Mouse (Mus musculus): ENCODE measurements at regions not wholly inside any gene's neighbourhood (a gene's known extent, or its start where the extent isn't known, plus 50 kb on each side); places are given as distances from the start of the nearest gene placed in this dataset.

DNA sequence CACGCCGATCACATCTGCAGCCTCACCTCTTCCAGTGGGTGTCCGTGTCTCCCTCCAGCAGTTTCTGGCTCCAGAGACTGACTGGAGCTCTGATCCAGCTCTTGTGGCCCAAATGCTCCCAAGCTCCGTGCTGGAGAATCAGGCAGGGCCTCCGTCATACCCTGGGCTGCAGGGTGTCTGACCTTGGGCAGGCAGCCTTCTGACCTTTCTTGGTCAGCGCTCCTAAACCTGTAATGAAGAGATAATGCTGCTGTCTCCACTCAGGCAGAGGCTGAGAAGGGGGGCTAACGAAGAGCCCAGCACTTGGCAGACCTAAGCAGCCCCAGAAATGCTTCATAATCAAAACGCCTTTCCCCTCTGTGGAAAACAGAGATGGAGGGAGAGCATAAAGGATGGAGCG, 89.9 kb upstream of the Mef2a start:
- Histone ChIP-seq H3K27ac (replicated peaks; ENCODE audit: low read depth, low read length) (peak overlapping the region; percentile 71), H3K4me3 (ENCODE audit: insufficient read depth, low read depth, low read length) (no peak overlapping the region), H3K4me1 (ENCODE audit: control insufficient read depth, insufficient read depth, insufficient read length, low read length) (peaks cover 48% of the 10 kb centered on the region)

DNA sequence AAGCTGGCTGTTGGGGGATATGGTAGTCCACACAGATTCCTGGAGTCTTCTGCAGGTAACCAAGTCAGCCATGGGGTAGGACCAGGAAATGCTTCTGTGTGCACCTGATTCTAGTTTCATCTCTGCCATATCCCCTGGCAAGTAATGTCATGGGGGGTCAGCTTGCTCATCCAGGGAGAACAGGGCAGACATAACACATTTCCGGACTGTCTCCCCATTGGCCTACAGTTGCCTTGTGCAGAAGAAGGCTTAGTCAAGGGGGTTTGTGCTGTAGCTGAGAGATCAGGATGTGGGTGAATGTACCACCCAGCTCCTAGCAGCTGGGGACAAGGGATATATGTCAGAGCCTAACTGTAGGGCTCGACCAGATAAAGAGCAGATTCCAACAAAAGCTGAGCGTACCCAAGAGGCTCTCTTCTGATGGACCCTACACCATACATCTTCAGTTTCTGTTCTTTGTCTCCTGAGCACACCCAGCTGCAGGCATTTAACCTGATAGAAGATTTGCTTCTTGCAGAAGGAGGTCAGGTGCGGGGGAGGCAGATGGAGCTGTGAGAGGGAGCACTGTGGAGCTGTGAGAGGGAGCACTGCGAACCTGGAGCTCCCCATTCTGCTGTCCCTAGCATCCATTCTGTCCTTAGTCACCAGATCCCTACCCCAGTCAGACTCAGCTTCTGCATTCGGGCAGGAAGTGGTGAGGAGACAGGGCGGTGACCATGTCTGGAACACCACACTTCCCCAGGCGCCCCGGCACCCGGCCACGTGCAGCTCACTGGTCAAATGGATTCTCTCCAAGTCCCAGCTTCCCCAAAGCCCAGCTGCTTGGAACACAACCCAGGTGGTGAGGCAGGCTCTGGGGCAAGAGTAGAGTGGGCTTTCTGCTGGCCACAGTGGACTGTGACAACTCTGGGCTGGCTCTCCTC, 88.9 kb upstream of the Mef2a start:
- Histone ChIP-seq H3K4me1 (ENCODE audit: control insufficient read depth, insufficient read depth, insufficient read length, low read length) (peaks cover 46% of the 10 kb centered on the region), H3K4me3 (ENCODE audit: insufficient read depth, low read depth, low read length) (no peak overlapping the region), H3K27ac (replicated peaks; ENCODE audit: low read depth, low read length) (peak overlapping the region; percentile 71)

DNA sequence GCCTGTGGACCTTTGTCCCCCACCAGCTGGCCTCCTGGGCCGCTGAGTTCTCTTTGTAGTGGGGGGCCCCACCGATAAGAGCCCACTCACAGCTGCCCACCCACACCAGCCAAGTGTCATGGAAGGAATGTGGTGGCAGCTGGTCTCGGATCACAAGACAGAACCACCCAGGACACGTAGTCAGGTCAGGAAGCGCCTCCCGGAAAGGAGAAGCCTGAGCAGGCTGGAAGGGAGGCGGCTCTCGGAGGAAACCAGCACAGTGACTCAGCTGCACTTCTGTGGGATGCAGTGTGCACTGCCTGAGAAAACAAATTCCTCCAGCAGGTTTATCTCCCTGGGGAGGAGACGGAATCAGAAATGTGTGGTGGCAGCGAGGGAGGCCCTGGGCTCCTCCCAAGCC, 87.2 kb upstream of the Mef2a start:
- H3K27ac ChIP-seq (replicated peaks; ENCODE audit: low read depth, low read length), result peak overlapping the region; percentile 42
- H3K4me1 ChIP-seq (ENCODE audit: control insufficient read depth, insufficient read depth, insufficient read length, low read length), result peaks cover 46% of the 10 kb centered on the region

DNA sequence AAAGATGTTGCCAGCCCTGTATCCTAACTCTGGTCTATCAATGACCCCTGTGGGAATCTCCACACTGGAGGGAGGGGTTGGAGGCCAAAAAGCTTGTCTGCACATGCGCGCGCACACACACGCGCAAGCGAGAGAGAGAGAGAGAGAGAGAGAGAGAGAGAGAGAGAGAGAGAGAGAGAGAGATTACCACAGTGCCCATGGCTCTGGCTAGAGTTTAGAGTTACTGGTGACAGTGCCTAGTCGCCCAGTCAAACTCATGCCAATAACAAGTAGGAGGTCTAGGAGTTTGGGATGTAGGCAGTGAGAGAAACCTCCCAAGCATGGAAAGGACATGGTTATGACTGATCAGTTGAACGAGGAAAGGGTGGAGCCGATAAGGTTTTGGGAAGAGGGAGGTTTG, 86.6 kb upstream of the Mef2a start:
- Histone ChIP-seq H3K4me1 (ENCODE audit: control insufficient read depth, insufficient read depth, insufficient read length, low read length) (peaks cover 44% of the 10 kb centered on the region), H3K27ac (replicated peaks; ENCODE audit: low read depth, low read length) (no peak overlapping the region), H3K4me3 (ENCODE audit: insufficient read depth, low read depth, low read length) (no peak overlapping the region)

More for the DNA sequence above, 87.2 kb upstream of the Mef2a start:
- H3K4me3 ChIP-seq (ENCODE audit: insufficient read depth, low read depth, low read length), result no peak overlapping the region

DNA sequence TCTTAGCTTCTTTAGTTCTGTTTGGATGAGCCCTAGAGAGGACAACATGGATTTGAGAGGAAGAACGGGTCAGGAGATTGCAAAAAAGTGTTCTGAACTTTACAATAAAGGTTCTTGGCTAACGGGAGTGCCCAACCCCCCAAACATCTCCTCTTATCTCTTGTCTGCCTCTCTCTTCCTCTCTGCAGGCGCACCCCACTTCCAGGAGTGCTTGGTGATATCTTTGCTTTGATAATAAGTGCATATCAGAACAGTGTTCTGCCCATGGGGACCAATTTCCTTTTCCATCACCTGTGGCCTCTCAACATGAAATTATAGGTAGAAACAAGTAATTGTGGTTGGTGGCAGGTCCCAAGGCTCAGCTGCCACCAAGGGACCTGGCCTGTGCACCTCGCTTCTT, 86.0 kb upstream of the Mef2a start:
- no peak overlapping the region for H3K4me3 ChIP-seq (ENCODE audit: insufficient read depth, low read depth, low read length)
- H3K27ac ChIP-seq (replicated peaks; ENCODE audit: low read depth, low read length), result no peak overlapping the region
- H3K4me1 ChIP-seq (ENCODE audit: control insufficient read depth, insufficient read depth, insufficient read length, low read length), result peaks cover 39% of the 10 kb centered on the region

DNA sequence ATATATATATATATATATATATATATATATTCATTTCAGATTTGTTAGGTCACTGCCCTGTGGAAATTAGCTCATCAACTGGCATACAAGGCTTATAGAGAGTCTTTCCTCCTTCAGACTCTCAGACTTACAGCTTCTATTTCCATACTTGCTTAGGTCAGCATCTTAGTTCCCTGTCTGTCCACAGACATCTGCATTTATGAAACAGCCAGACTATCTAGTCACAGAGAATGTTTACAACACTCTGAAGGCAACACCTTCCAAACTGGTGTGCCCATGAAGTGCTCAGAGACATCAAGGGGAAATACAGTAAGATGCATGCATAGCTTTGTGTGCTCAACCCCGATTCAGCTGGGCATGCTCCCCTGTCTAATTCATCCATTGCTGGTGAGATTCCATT, 85.2 kb upstream of the Mef2a start:
- Histone ChIP-seq H3K27ac (replicated peaks; ENCODE audit: low read depth, low read length) (no peak overlapping the region), H3K4me1 (ENCODE audit: control insufficient read depth, insufficient read depth, insufficient read length, low read length) (peaks cover 31% of the 10 kb centered on the region), H3K4me3 (ENCODE audit: insufficient read depth, low read depth, low read length) (no peak overlapping the region)

DNA sequence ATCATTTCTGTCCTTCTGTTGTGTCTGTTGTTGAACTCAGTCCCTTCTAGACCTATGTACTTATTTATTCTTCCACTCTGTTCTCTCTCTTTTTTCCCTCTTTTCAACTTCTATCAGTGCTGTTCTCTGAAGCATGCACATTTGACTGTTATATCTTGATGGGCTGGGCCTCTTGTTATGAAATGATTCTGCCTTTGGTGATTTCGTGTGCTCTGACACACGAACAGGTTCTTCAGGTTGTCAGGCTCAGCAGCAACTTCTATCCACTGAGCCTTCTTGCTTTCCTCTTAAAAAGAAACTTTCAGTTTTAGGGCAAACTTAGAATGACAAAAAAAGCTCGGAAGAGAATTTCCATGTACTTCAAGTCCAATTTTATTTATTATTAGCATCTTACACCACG, 83.4 kb upstream of the Mef2a start:
- H3K27ac ChIP-seq (replicated peaks; ENCODE audit: low read depth, low read length), result no peak overlapping the region
- H3K4me1 ChIP-seq (ENCODE audit: control insufficient read depth, insufficient read depth, insufficient read length, low read length), result peaks cover 24% of the 10 kb centered on the region
- H3K4me3 ChIP-seq (ENCODE audit: insufficient read depth, low read depth, low read length), result no peak overlapping the region

DNA sequence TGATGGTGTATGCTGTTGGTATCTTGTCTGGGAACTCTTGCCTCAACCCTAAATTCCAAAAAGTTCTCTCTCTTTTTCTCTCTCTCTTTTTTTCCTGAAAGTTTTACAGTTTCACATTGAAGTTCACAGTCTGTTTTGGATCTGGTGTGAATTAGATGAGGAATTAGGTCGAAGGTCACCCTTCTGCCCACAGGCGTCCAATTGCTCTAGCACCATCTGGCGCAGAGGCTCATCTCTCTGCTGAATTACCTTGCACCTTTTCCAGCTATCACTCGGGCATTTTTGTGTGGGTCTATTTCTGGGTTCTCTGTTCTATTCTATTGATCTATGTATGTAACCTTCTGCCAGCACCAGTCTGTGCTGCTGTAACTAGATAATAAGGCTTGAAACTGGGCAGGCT, 81.8 kb upstream of the Mef2a start:
- H3K4me1 ChIP-seq (ENCODE audit: control insufficient read depth, insufficient read depth, insufficient read length, low read length), result peaks cover 11% of the 10 kb centered on the region
- no peak overlapping the region for H3K27ac ChIP-seq (replicated peaks; ENCODE audit: low read depth, low read length)

DNA sequence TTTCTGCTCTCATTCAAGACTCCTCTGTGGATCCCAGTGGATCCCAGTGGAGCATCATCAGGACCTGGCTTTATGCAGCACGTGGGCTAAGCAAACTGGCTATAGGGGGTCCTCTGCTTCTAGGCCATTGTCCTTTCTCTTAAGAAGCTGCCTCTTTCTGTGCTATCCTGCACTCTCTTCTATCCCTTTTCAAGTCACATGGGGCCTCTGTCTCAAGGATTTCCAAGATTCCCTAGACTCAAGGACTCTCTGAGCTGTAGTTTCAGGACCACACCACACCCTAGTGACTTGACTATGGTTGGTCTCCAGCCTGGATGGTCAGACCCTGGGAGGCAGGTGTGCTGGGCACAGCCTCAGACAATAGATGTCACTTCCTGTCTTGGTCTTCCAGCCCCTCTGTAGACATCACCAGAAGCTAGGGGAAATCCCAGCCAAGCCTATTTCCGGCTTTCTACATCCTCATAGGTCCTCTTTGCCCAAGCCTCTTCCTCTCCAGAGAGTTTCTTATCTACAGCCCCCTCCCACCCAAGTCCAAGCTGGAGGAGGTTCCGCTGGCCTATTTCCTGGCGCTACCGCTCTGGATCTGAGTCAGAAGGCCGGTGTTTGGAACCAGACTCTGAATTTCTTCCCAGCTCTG, 78.6 kb upstream of the Mef2a start:
- Histone ChIP-seq H3K27ac (replicated peaks; ENCODE audit: low read depth, low read length) (peak overlapping the region; percentile 62), H3K4me1 (ENCODE audit: control insufficient read depth, insufficient read depth, insufficient read length, low read length) (peaks cover 10% of the 10 kb centered on the region)

More for the DNA sequence above, 81.8 kb upstream of the Mef2a start:
- H3K4me3 ChIP-seq (ENCODE audit: insufficient read depth, low read depth, low read length), result no peak overlapping the region

DNA sequence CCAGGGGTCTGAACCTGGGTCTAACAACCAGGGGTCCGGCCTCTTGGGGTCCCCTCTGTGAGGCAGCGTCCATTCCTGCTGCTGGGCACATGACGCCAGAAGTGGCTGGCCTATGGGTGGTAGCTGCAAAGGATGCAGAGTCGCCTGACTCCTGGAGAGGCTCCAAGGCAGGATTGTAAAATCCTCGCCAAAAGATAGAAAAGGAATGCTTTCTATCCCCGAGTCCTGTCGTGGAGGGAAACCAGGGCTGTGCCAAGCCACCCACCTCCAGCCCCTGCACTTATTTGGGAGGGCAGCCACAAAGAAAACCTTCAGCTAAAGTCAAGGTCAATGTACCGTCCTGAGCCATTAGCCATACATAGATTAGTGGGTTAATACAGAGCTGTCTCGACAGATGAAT, 73.9 kb upstream of the Mef2a start:
- H3K27ac ChIP-seq (replicated peaks; ENCODE audit: low read depth, low read length), result no peak overlapping the region
- H3K4me1 ChIP-seq (ENCODE audit: control insufficient read depth, insufficient read depth, insufficient read length, low read length), result peaks cover 19% of the 10 kb centered on the region
- H3K4me3 ChIP-seq (ENCODE audit: insufficient read depth, low read depth, low read length), result no peak overlapping the region

More for the DNA sequence above, 78.6 kb upstream of the Mef2a start:
- H3K4me3 ChIP-seq (ENCODE audit: insufficient read depth, low read depth, low read length), result no peak overlapping the region

DNA sequence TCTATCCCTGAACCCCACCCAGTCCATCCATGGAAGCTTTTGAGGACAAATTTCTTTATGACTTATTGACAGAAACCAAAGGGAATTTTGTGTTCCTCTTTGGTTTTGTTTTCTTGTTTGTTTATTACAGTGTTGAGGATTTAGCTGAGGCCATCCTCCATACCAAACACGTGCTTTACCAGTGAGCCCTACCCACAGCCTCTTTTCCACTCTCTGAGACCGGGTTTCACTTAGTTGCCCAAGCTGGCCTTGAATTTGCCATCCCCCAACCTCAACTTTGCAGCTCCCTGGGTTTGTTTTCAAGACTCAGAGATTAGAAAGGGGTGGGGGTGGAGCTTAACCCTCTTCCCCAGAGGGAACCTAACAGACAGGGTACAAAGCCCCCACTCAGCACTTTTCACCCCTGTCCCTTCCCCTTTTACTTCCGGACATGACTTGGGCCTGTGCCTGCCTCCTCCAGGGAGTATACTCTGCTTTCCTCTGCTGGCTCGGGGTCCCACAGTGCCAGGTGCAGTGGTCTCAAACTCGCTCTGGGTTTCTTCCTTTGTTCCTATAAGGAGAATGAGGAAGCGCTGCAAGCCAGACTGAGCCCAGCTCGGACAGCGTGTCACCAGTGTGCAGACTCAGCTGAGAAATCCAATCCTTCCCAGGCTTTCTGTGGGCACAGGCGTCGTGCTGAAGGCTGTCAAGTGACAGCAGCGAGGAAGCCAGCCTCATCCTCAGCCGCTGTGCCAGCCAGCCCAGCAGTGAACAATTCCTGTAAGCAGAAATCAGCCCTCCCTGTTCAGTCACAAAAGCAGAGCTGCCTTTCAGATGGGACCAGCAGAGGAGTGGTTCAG, 72.8 kb upstream of the Mef2a start:
- no peak overlapping the region for H3K4me3 ChIP-seq (ENCODE audit: insufficient read depth, low read depth, low read length)
- peak overlapping the region; percentile 47 for H3K27ac ChIP-seq (replicated peaks; ENCODE audit: low read depth, low read length)
- H3K4me1 ChIP-seq (ENCODE audit: control insufficient read depth, insufficient read depth, insufficient read length, low read length), result peaks cover 19% of the 10 kb centered on the region

DNA sequence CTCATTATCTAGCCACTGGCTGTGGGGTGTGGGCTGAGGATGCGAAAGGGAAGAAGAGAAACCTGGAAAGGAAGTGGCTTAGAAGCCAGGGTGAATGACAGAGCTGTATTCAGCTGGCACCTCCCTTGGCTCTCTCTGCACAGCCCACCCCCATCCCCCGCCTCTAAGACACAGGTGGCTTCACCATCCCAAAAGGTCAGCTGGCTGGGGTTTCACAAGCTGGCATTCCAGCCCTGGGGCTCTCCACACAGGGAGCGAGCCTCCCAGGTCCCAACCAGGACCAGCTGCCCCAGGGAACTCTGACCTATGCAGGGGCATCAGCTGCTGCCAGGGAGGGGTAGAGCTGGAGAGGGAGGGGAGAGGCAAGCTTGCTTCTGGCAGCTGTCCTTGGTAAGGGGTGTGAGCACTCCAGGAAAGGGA, 71.9 kb upstream of the Mef2a start:
- H3K4me3 ChIP-seq (ENCODE audit: insufficient read depth, low read depth, low read length), result no peak overlapping the region
- H3K4me1 ChIP-seq (ENCODE audit: control insufficient read depth, insufficient read depth, insufficient read length, low read length), result peaks cover 19% of the 10 kb centered on the region
- H3K27ac ChIP-seq (replicated peaks; ENCODE audit: low read depth, low read length), result peak overlapping the region; percentile 37; the same call in 1 of the 2 replicates

DNA sequence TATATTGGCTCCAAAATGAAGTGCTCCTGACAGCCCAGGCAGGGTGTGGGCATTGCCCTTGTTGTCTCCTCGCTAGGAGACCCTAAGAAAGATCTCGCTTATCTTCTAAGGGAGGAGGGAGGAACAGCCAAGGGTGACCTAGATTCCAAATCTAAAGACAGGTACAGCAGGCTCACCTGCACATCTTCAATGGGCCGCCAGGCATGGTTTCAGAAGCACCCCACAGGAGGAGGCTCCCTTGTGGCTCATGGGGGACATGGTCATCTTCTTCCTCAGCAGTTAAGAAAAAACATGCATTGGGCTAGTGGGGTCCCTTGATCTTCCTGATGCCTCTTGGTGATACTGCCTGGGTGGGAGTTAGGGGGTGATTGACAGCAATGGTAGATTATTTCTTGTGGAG, 71.0 kb upstream of the Mef2a start:
- H3K4me3 ChIP-seq (ENCODE audit: insufficient read depth, low read depth, low read length), result no peak overlapping the region
- peaks cover 19% of the 10 kb centered on the region for H3K4me1 ChIP-seq (ENCODE audit: control insufficient read depth, insufficient read depth, insufficient read length, low read length)
- no peak overlapping the region for H3K27ac ChIP-seq (replicated peaks; ENCODE audit: low read depth, low read length)

DNA sequence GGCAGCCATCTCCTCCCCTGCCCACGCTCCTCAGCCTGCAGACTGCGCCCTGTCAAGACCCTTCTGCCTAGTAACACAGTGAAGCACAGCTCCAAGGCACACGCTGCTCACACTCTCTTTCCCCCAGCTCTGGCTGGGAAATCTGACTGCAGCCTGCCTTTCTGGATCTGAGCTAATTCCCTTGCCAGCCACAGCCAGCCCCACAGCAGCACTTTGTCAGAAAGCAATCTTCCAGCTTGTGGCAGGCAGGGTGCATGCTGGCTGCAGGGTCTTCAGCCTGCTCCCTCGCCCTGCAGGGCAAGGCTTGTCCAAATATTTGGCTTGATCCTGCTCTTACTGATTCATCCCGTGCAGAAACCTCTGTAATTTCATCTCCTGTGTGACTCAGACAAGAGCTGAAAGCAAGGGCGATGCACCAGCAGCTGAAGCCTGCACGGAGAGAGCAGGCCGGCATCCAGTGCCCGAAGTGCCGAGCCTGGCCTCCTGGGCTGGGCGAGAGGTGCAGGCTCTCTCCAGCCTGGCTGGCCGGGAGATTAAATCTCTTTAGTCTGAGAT, 70.4 kb upstream of the Mef2a start:
- Histone ChIP-seq H3K4me1 (ENCODE audit: control insufficient read depth, insufficient read depth, insufficient read length, low read length) (peaks cover 19% of the 10 kb centered on the region), H3K4me3 (ENCODE audit: insufficient read depth, low read depth, low read length) (no peak overlapping the region), H3K27ac (replicated peaks; ENCODE audit: low read depth, low read length) (no peak overlapping the region)

DNA sequence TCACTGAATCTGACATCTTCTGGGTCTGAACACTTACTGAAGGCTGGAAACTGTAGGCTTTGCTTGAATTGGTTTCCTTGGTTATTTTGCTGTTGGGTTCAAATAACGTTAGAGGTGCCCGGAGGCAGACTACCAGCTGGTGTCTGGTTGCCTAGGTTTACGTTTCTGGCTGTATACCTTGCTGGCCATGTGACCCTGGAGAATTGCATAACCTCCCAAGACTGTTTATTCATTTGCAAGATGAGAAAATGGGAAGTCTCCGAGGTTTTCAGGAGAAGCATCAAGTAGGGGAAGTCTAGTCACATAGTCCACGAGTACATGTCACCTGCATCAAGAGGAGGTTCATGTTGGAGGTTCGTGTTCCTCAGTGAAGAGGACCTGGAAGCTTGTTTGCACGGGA, 69.6 kb upstream of the Mef2a start:
- Histone ChIP-seq H3K4me3 (ENCODE audit: insufficient read depth, low read depth, low read length) (no peak overlapping the region), H3K4me1 (ENCODE audit: control insufficient read depth, insufficient read depth, insufficient read length, low read length) (peaks cover 19% of the 10 kb centered on the region), H3K27ac (replicated peaks; ENCODE audit: low read depth, low read length) (no peak overlapping the region)

Data from brown adipose tissue, adult 24 weeks (tissue).